Mouse (Mus musculus): Measurements from ENCODE around the gene Dctpp1. TPM values are rescaled to one million over a fixed set of nuclear protein-coding genes. Genes with fewer than 3 reads are reported as not detected.
A peak's percentile ranks its signal among the peaks of the same experiment; 100 is the strongest.

Gene Dctpp1
- polyA plus RNA-seq, 1 experiment, result 70.5 TPM

DNA sequence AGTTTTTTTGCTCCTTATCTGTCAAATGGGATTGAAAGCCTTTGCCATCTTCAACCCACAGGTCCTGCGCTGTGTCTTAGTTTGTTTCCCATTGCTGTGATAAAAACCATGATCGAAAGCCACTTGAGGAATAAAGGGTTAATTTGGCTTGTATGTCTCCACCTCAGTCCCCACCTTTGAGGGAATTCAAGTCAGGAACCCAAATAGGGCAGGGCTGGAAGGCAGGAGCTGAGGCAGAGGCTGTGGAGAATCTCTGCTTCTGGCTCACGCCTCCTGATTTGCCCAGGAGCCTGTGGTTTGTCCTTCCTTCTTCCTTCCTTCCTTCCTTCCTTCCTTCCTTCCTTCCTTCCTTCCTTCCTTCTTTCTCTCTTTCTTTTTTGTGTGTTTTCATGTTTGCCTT lies 37.4 kb downstream of the Dctpp1 start:
- Histone ChIP-seq H3K36me3 (ENCODE audit: control insufficient read depth, insufficient read depth, low read length) (no peaks in the 10 kb centered on the region), H3K4me3 (ENCODE audit: insufficient read depth, low read depth, low read length) (no peak overlapping the region), H3K27ac (ENCODE audit: insufficient read depth, low read depth, low read length) (no peak overlapping the region), H3K4me1 (ENCODE audit: control insufficient read depth, insufficient read depth, low read length) (no peaks in the 10 kb centered on the region), H3K27me3 (replicated peaks; ENCODE audit: control insufficient read depth, insufficient read depth, low read length) (no peaks in the 10 kb centered on the region)
- 94% methylated on average over 3 of the region's 3 CpGs for WGBS
- DNase-seq, result no peak
- no peak for TF ChIP-seq CTCF (conservative IDR thresholded peaks at IDR 0.05; ENCODE audit: insufficient read depth, insufficient read length, low read depth, low read length)
- TF ChIP-seq POLR2A (IDR thresholded peaks at IDR 0.05; ENCODE audit: low read depth, low read length), result no peak

DNA sequence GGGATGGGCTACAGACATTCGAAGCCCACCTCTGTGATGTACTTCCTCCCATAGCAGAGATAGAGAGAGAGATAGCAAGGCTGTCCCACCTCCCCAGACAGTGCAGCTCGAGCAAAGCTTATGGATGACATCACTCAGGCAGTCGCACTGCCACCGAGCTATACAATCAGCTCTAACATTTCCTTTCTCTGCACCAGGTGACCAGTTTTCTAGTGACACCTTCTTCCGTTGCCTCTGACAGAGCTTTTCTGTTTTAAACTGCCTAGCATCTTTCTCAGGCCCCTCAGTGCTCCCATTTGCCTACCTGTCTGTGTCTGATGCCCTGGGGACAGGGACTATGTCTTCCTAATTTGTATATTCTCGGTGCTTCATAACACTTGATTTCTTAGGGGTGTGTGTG lies 40.1 kb downstream of the Dctpp1 start:
- TF ChIP-seq POLR2A (IDR thresholded peaks at IDR 0.05; ENCODE audit: low read depth, low read length), result no peak
- TF ChIP-seq CTCF (conservative IDR thresholded peaks at IDR 0.05; ENCODE audit: insufficient read depth, insufficient read length, low read depth, low read length), result no peak

DNA sequence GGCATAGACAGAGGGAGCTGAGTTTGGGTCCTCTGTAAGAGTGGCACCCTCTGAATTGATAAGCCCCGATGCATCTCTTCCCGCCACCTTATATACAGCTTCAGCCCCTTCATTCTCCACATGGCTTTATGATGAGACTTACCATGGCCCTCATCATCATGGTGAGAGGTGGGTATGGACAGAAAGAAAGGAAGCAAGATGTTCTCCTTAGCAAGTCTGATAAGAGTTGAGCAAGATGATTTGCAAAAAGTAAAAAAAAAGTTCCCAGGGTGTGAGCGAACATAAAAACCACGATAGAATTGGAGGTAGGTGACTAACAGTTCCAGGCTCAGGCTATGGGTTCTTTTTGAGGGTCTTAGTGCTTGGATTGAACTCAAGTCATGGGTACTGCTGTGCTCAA lies 41.8 kb downstream of the Dctpp1 start:
- TF ChIP-seq POLR2A (IDR thresholded peaks at IDR 0.05; ENCODE audit: low read depth, low read length) (no peak), CTCF (conservative IDR thresholded peaks at IDR 0.05; ENCODE audit: insufficient read depth, insufficient read length, low read depth, low read length) (no peak)
- WGBS, result 91% methylated on average over 4 of the region's 4 CpGs
- Histone ChIP-seq H3K27me3 (replicated peaks; ENCODE audit: control insufficient read depth, insufficient read depth, low read length) (no peaks in the 10 kb centered on the region), H3K4me3 (ENCODE audit: insufficient read depth, low read depth, low read length) (no peak overlapping the region), H3K4me1 (ENCODE audit: control insufficient read depth, insufficient read depth, low read length) (no peaks in the 10 kb centered on the region; the same call in 1 of the 2 replicates), H3K36me3 (ENCODE audit: control insufficient read depth, insufficient read depth, low read length) (no peaks in the 10 kb centered on the region), H3K27ac (ENCODE audit: insufficient read depth, low read depth, low read length) (no peak overlapping the region)
- no peak for DNase-seq

More for the DNA sequence above, 40.1 kb downstream of the Dctpp1 start:
- no peaks in the 10 kb centered on the region for H3K4me1 ChIP-seq (ENCODE audit: control insufficient read depth, insufficient read depth, low read length)
- no peaks in the 10 kb centered on the region for H3K36me3 ChIP-seq (ENCODE audit: control insufficient read depth, insufficient read depth, low read length)
- no peak for DNase-seq
- no peak overlapping the region for H3K4me3 ChIP-seq (ENCODE audit: insufficient read depth, low read depth, low read length)
- H3K27ac ChIP-seq (ENCODE audit: insufficient read depth, low read depth, low read length), result no peak overlapping the region
- no peaks in the 10 kb centered on the region for H3K27me3 ChIP-seq (replicated peaks; ENCODE audit: control insufficient read depth, insufficient read depth, low read length)
- 78% methylated on average over 6 of the region's 6 CpGs for WGBS

DNA sequence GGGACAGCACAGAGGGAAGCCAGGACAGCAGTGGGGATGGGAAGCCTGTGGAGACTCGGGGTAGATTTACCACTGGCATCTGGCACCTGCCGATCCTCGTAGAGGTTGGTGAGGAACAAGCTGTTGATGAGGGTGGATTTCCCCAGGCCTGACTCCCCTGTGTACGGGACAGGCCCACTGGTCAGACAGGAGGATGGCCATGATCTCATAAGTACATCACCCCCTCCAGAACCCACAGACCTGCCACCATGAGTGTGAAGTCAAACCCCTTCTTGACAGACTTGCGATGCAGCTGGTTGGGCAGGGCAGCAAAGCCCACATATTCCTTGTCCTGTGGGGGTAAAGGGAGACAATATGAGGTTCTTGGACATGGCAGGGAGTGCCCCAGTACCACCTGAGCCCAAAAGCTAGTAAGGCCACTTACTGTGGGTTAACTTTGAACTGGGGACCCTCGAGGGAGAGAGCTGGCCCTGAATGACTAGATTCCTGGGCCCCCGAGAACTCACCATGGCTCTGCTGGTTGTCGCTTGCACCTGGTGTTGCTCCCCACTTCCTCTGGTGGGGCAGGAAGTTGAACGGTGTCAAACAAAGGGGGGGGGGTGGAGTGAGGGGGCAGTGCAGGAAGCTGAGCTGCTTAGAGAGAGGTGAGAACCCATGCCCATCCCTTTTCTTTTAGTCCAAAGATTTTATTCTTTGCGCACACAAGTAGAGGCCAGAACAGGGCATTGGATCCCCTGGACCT lies 42.4 kb downstream of the Dctpp1 start:
- TF ChIP-seq CTCF (conservative IDR thresholded peaks at IDR 0.05; ENCODE audit: insufficient read depth, insufficient read length, low read depth, low read length) (no peak), POLR2A (IDR thresholded peaks at IDR 0.05; ENCODE audit: low read depth, low read length) (no peak)
- H3K27me3 ChIP-seq (replicated peaks; ENCODE audit: control insufficient read depth, insufficient read depth, low read length), result no peaks in the 10 kb centered on the region
- H3K4me3 ChIP-seq (ENCODE audit: insufficient read depth, low read depth, low read length), result no peak overlapping the region
- H3K36me3 ChIP-seq (ENCODE audit: control insufficient read depth, insufficient read depth, low read length), result no peaks in the 10 kb centered on the region
- no peaks in the 10 kb centered on the region; the same call in 1 of the 2 replicates for H3K4me1 ChIP-seq (ENCODE audit: control insufficient read depth, insufficient read depth, low read length)
- WGBS, result 71% methylated on average over 10 of the region's 10 CpGs
- H3K27ac ChIP-seq (ENCODE audit: insufficient read depth, low read depth, low read length), result no peak overlapping the region
- no peak for DNase-seq

DNA sequence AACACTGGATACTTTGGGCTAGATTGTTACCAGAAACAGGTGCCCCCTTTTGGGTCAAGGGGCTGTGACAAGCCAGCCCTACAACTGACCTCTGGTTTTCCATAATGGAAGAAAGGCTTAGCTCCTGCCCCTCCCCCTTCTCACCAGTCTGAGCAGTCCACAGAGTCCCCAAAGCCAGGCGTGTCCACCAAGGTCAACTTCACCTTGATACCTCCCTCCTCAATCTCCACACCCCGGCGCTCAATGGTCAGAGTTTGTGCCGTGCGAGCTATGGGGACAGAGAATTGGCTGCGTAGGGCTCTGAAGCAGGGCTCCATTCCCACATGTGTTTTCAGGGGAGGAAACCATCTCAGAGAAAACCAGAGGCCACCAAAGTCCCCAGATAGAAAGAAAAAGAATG lies 43.0 kb downstream of the Dctpp1 start:
- Histone ChIP-seq H3K27me3 (replicated peaks; ENCODE audit: control insufficient read depth, insufficient read depth, low read length) (no peaks in the 10 kb centered on the region), H3K27ac (ENCODE audit: insufficient read depth, low read depth, low read length) (no peak overlapping the region), H3K4me1 (ENCODE audit: control insufficient read depth, insufficient read depth, low read length) (no peaks in the 10 kb centered on the region; the same call in 1 of the 2 replicates), H3K36me3 (ENCODE audit: control insufficient read depth, insufficient read depth, low read length) (no peaks in the 10 kb centered on the region), H3K4me3 (ENCODE audit: insufficient read depth, low read depth, low read length) (no peak overlapping the region)
- DNase-seq, result no peak
- 76% methylated on average over 6 of the region's 6 CpGs for WGBS
- TF ChIP-seq POLR2A (IDR thresholded peaks at IDR 0.05; ENCODE audit: low read depth, low read length), result no peak

DNA sequence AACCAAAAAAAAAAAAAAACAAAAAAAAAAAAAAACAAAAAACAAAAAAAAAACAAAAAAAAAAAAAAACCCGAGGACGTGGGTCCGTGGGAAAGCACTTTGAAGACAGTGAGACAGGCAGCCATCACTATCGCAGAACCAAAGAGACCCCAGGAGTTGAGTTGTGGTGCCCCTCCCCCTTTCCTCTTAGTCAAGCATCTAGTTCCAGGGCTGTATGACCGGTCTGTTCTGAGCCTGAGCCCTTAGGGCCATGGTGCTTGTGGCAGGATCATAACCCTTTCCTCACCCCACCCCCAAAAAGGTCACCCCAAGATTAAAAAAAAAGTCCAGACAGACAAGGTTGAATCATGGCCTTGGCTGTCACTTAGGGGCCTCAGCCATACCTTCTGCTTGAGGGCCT lies 44.2 kb downstream of the Dctpp1 start:
- H3K36me3 ChIP-seq (ENCODE audit: control insufficient read depth, insufficient read depth, low read length), result no peaks in the 10 kb centered on the region
- WGBS, result 78% methylated on average over 5 of the region's 5 CpGs
- DNase-seq, result no peak
- no peak overlapping the region for H3K27ac ChIP-seq (ENCODE audit: insufficient read depth, low read depth, low read length)
- H3K4me3 ChIP-seq (ENCODE audit: insufficient read depth, low read depth, low read length), result no peak overlapping the region
- H3K4me1 ChIP-seq (ENCODE audit: control insufficient read depth, insufficient read depth, low read length), result no peaks in the 10 kb centered on the region; the same call in 1 of the 2 replicates
- no peaks in the 10 kb centered on the region for H3K27me3 ChIP-seq (replicated peaks; ENCODE audit: control insufficient read depth, insufficient read depth, low read length)
- TF ChIP-seq CTCF (conservative IDR thresholded peaks at IDR 0.05; ENCODE audit: insufficient read depth, insufficient read length, low read depth, low read length), result no peak
- no peak for TF ChIP-seq POLR2A (IDR thresholded peaks at IDR 0.05; ENCODE audit: low read depth, low read length)

DNA sequence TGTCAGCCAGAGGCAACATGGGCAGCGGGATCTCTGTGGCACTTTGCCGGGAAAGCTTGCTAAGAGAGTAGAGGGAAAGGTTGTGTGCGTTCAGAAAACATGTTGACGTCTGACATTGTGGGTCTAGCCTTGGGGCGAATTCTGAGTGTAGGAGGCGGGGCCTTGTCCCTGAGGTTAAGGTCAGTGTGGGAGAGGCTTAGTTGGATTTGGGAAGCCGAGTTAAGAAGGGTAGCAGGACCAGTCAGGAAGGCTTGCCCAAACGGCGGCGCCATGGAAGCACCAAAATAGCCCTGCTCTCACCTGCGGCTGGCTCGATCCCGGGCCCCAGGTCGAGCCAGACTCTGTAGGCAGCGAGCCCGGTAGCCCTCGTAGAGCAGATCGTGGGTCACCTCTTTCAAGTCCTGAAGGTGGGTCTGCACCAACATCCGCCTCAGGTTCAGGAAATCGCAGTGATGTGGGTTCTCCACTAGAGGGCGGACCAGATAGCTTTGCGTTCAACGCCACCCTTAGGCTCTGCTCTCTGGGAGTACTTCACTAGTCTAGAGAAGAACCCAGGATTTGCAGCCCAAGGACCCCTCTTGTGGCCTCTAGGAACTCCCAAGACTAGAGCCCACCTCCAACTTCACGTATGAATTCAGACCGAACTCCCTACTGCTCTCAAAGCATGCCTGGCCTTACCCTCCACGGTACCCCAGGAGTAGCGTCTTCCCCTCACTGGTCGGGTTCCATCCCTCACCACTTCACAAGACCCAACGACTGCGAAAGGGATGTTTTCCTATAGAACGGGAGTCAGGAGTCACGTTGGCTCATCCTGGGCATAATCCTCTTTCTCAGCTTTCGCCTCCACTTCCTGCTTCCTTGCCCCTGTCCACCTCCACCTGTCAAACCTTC lies 45.3 kb downstream of the Dctpp1 start:
- Histone ChIP-seq H3K4me1 (ENCODE audit: control insufficient read depth, insufficient read depth, low read length) (no peaks in the 10 kb centered on the region; the same call in 1 of the 2 replicates), H3K27ac (ENCODE audit: insufficient read depth, low read depth, low read length) (peak overlapping the region; percentile 77), H3K27me3 (replicated peaks; ENCODE audit: control insufficient read depth, insufficient read depth, low read length) (no peaks in the 10 kb centered on the region), H3K4me3 (ENCODE audit: insufficient read depth, low read depth, low read length) (peak overlapping the region; percentile 52), H3K36me3 (ENCODE audit: control insufficient read depth, insufficient read depth, low read length) (no peaks in the 10 kb centered on the region)
- peak; percentile 77 for DNase-seq
- WGBS, result 22% methylated on average over 33 of the region's 33 CpGs
- TF ChIP-seq CTCF (conservative IDR thresholded peaks at IDR 0.05; ENCODE audit: insufficient read depth, insufficient read length, low read depth, low read length) (peak; percentile 89), POLR2A (IDR thresholded peaks at IDR 0.05; ENCODE audit: low read depth, low read length) (no peak)

Measured in kidney, adult 2 months (tissue).